Mouse (Mus musculus) E14TG2a.4 (cell line): Measurements from ENCODE around the gene Zc3h18.
A peak's percentile ranks its signal among the peaks of the same experiment; 100 is the strongest.

Experiments
- H3K27me3 ChIP-seq: 2 replicates; pipeline ENCODE4 v1.6.1; 2014; ENCODE audit warnings: low read length, control low read depth; ENCODE audit not compliant: insufficient read depth
- H3K36me3 ChIP-seq: 2 replicates; pipeline ENCODE4 v1.6.1; 2014; ENCODE audit warnings: low read length, control low read depth; ENCODE audit not compliant: insufficient read depth
- H3K4me1 ChIP-seq: replicated peaks from 2 replicates; pipeline ENCODE4 v1.6.1; 2014; ENCODE audit warnings: low read depth, low read length, control low read depth
- H3K4me3 ChIP-seq: replicated peaks from 2 replicates; pipeline ENCODE4 v1.5.1; 2014; ENCODE audit warnings: mild to moderate bottlenecking, low read length
- H3K9me3 ChIP-seq: 2 replicates; pipeline ENCODE4 v1.6.1; 2014; ENCODE audit warnings: low read length, control low read depth
- CTCF ChIP-seq: conservative IDR thresholded peaks from 2 replicates; pipeline ENCODE4 v1.5.1; 2014; ENCODE audit warnings: low read length
- NANOG ChIP-seq: IDR thresholded peaks from 2 replicates; pipeline ENCODE4 v1.6.1; 2014; ENCODE audit warnings: borderline replicate concordance, low read length, mixed read lengths
- POU5F1 ChIP-seq: IDR thresholded peaks from 2 replicates; pipeline ENCODE4 v1.6.1; 2014; ENCODE audit warnings: low read length, borderline replicate concordance

Zc3h18 gene

GRCm38 (mm10) chr8:122334791-122335490 is 41.5 kb upstream of the Zc3h18 start:
- no peak for TF ChIP-seq CTCF
- TF ChIP-seq POU5F1, result no peak
- no peak for TF ChIP-seq NANOG
- H3K36me3 ChIP-seq, result no peaks in the 10 kb centered on the region
- peak overlapping the region; percentile 86 for H3K4me3 ChIP-seq
- H3K4me1 ChIP-seq, result peaks cover 27% of the 10 kb centered on the region
- H3K27me3 ChIP-seq, result peaks cover 55% of the 10 kb centered on the region
- no peaks in the 10 kb centered on the region for H3K9me3 ChIP-seq

GRCm38 (mm10) chr8:122335638-122336250 is 40.7 kb upstream of the Zc3h18 start:
- peaks cover 24% of the 10 kb centered on the region for H3K4me1 ChIP-seq
- peak overlapping the region; percentile 86 for H3K4me3 ChIP-seq
- H3K9me3 ChIP-seq, result no peaks in the 10 kb centered on the region
- H3K36me3 ChIP-seq, result no peaks in the 10 kb centered on the region
- H3K27me3 ChIP-seq, result peaks cover 55% of the 10 kb centered on the region
- TF ChIP-seq CTCF (no peak), NANOG (no peak), POU5F1 (no peak)

GRCm38 (mm10) chr8:122336251-122336910 is 40.0 kb upstream of the Zc3h18 start:
- Histone ChIP-seq H3K4me1 (peaks cover 27% of the 10 kb centered on the region), H3K27me3 (peaks cover 54% of the 10 kb centered on the region), H3K36me3 (no peaks in the 10 kb centered on the region), H3K9me3 (no peaks in the 10 kb centered on the region), H3K4me3 (peak overlapping the region; percentile 86)
- TF ChIP-seq NANOG (no peak), CTCF (no peak), POU5F1 (no peak)

GRCm38 (mm10) chr8:122338852-122339251 is 37.6 kb upstream of the Zc3h18 start:
- TF ChIP-seq NANOG, result no peak
- no peak for TF ChIP-seq CTCF
- no peak for TF ChIP-seq POU5F1
- Histone ChIP-seq H3K4me1 (peaks cover 45% of the 10 kb centered on the region), H3K36me3 (no peaks in the 10 kb centered on the region), H3K9me3 (no peaks in the 10 kb centered on the region), H3K27me3 (peaks cover 78% of the 10 kb centered on the region), H3K4me3 (no peak overlapping the region)

- Histone ChIP-seq H3K9me3 (no peaks in the 10 kb centered on the region), H3K4me3 (no peak overlapping the region), H3K4me1 (peaks cover 48% of the 10 kb centered on the region), H3K36me3 (no peaks in the 10 kb centered on the region), H3K27me3 (peaks cover 60% of the 10 kb centered on the region)
- TF ChIP-seq CTCF, result no peak
- no peak for TF ChIP-seq POU5F1
- TF ChIP-seq NANOG, result no peak
Observed at GRCm38 (mm10) chr8:122340761-122341160, 35.6 kb upstream of the Zc3h18 start.

- H3K9me3 ChIP-seq, result no peaks in the 10 kb centered on the region
- no peaks in the 10 kb centered on the region for H3K36me3 ChIP-seq
- no peak for TF ChIP-seq CTCF
- no peak for TF ChIP-seq POU5F1
- no peak for TF ChIP-seq NANOG
- peaks cover 48% of the 10 kb centered on the region for H3K4me1 ChIP-seq
- no peak overlapping the region for H3K4me3 ChIP-seq
- H3K27me3 ChIP-seq, result peaks cover 54% of the 10 kb centered on the region
Observed at GRCm38 (mm10) chr8:122341790-122342189, 34.6 kb upstream of the Zc3h18 start.

GRCm38 (mm10) chr8:122342362-122342761 is 34.0 kb upstream of the Zc3h18 start:
- Histone ChIP-seq H3K4me1 (peaks cover 43% of the 10 kb centered on the region), H3K9me3 (no peaks in the 10 kb centered on the region), H3K4me3 (no peak overlapping the region), H3K36me3 (no peaks in the 10 kb centered on the region), H3K27me3 (peaks cover 49% of the 10 kb centered on the region)
- TF ChIP-seq POU5F1, result no peak
- TF ChIP-seq CTCF, result no peak
- TF ChIP-seq NANOG, result no peak

GRCm38 (mm10) chr8:122342806-122343209 is 33.6 kb upstream of the Zc3h18 start:
- TF ChIP-seq NANOG (no peak), CTCF (no peak), POU5F1 (no peak)

More at GRCm38 (mm10) chr8:122342806-122343209, 33.6 kb upstream of the Zc3h18 start:
- Histone ChIP-seq H3K36me3 (no peaks in the 10 kb centered on the region), H3K4me1 (peaks cover 42% of the 10 kb centered on the region), H3K9me3 (no peaks in the 10 kb centered on the region), H3K27me3 (peaks cover 47% of the 10 kb centered on the region), H3K4me3 (0 out of 2 replicates have a peak overlapping the region, but pooled peaks have one; percentile 56)
